Mouse (Mus musculus) megakaryocyte, embryonic 14.5 days (primary cell): Measurements from ENCODE around the gene Tubb2a. TPM values are rescaled to one million over a fixed set of nuclear protein-coding genes. Genes with fewer than 3 reads are reported as not detected.
A peak's percentile ranks its signal among the peaks of the same experiment; 100 is the strongest.
"Not testable (repeated sequence)": the region's sequence is repeated elsewhere in the genome, so short reads cannot be mapped to it uniquely, and the experiment has no call there.

Experiments
- H3K27me3 ChIP-seq: replicated peaks from 2 replicates; pipeline ENCODE3; 2012; ENCODE audit warnings: inconsistent platforms
- H3K36me3 ChIP-seq: replicated peaks from 2 replicates; pipeline ENCODE3; 2012; ENCODE audit warnings: low read length, inconsistent platforms, mixed read lengths
- H3K4me1 ChIP-seq: 2 replicates; pipeline ENCODE4 v1.6.1; 2012; ENCODE audit warnings: inconsistent platforms
- H3K4me3 ChIP-seq: replicated peaks from 2 replicates; pipeline ENCODE3; 2012; ENCODE audit warnings: moderate library complexity, mild to moderate bottlenecking, inconsistent platforms
- H3K9me3 ChIP-seq: 2 replicates; pipeline ENCODE4 v1.6.1; 2012; ENCODE audit warnings: inconsistent platforms
- FLI1 ChIP-seq: IDR thresholded peaks from 2 replicates; pipeline ENCODE4 v1.6.1; 2012; ENCODE audit warnings: low read length, inconsistent platforms, mixed read lengths
- GATA1 ChIP-seq: IDR thresholded peaks from 3 replicates; pipeline ENCODE4 v1.6.1; 2012; ENCODE audit warnings: mixed read lengths, low read length, inconsistent platforms, borderline replicate concordance
- polyA plus RNA-seq: library from polyadenylated mRNA; stranded (reverse); fragments of >175 nt; gene quantifications from 2 replicates; pipeline ENCODE4 v1.2.3, GENCODE M21; 2012; ENCODE audit warnings: low replicate concordance; ENCODE audit not compliant: insufficient read depth

Gene Tubb2a
- polyA plus RNA-seq, 1 experiment = 95.9 TPM

GRCm38 (mm10) chr13:34096455-34096854 lies 18.6 kb upstream of the Tubb2a start:
- H3K4me3 ChIP-seq = no peak overlapping the region
- H3K36me3 ChIP-seq = no peaks in the 10 kb centered on the region
- H3K4me1 ChIP-seq = peaks cover 31% of the 10 kb centered on the region
- H3K9me3 ChIP-seq = peaks cover 7% of the 10 kb centered on the region
- no peaks in the 10 kb centered on the region for H3K27me3 ChIP-seq
- TF ChIP-seq GATA1 (no peak), FLI1 (no peak)

GRCm38 (mm10) chr13:34095542-34096435 lies 18.0 kb upstream of the Tubb2a start:
- H3K9me3 ChIP-seq = peaks cover 7% of the 10 kb centered on the region
- peak overlapping the region; percentile 42 for H3K4me3 ChIP-seq
- H3K36me3 ChIP-seq = no peaks in the 10 kb centered on the region
- no peaks in the 10 kb centered on the region for H3K27me3 ChIP-seq
- peaks cover 25% of the 10 kb centered on the region for H3K4me1 ChIP-seq
- TF ChIP-seq GATA1 (no peak), FLI1 (no peak)

GRCm38 (mm10) chr13:34089358-34089757 lies 11.6 kb upstream of the Tubb2a start:
- TF ChIP-seq FLI1 (no peak), GATA1 (no peak)
- Histone ChIP-seq H3K27me3 (no peaks in the 10 kb centered on the region), H3K36me3 (no peaks in the 10 kb centered on the region), H3K4me3 (no peak overlapping the region), H3K4me1 (peaks cover 46% of the 10 kb centered on the region), H3K9me3 (no peaks in the 10 kb centered on the region)

- TF ChIP-seq FLI1 = no peak
- no peak for TF ChIP-seq GATA1
- H3K4me3 ChIP-seq = peak overlapping the region; percentile 50
- no peaks in the 10 kb centered on the region for H3K9me3 ChIP-seq
- H3K4me1 ChIP-seq = peaks cover 48% of the 10 kb centered on the region
- no peaks in the 10 kb centered on the region for H3K27me3 ChIP-seq
- H3K36me3 ChIP-seq = no peaks in the 10 kb centered on the region
Observed at GRCm38 (mm10) chr13:34088871-34089288, 11.1 kb upstream of the Tubb2a start.

- Histone ChIP-seq H3K4me3 (peak overlapping the region; percentile 46), H3K4me1 (peaks cover 50% of the 10 kb centered on the region)
- not testable (repeated sequence) for H3K27me3 ChIP-seq, H3K9me3 ChIP-seq, H3K36me3 ChIP-seq
Observed at GRCm38 (mm10) chr13:34088201-34088649, 10.4 kb upstream of the Tubb2a start.

GRCm38 (mm10) chr13:34087052-34087812 lies 9.4 kb upstream of the Tubb2a start:
- H3K36me3 ChIP-seq = no peaks in the 10 kb centered on the region
- H3K4me1 ChIP-seq = peaks cover 50% of the 10 kb centered on the region
- no peak overlapping the region for H3K4me3 ChIP-seq
- no peaks in the 10 kb centered on the region for H3K9me3 ChIP-seq
- TF ChIP-seq GATA1 (no peak), FLI1 (no peak)
- H3K27me3 ChIP-seq = no peaks in the 10 kb centered on the region

- Histone ChIP-seq H3K4me3 (no peak overlapping the region), H3K36me3 (no peaks in the 10 kb centered on the region), H3K9me3 (no peaks in the 10 kb centered on the region), H3K27me3 (no peaks in the 10 kb centered on the region), H3K4me1 (peaks cover 36% of the 10 kb centered on the region)
- TF ChIP-seq FLI1 = no peak
- TF ChIP-seq GATA1 = no peak
Observed at GRCm38 (mm10) chr13:34084026-34084750, 6.4 kb upstream of the Tubb2a start.

- Histone ChIP-seq H3K4me3 (no peak overlapping the region), H3K27me3 (no peaks in the 10 kb centered on the region), H3K9me3 (no peaks in the 10 kb centered on the region), H3K36me3 (peaks cover under 1% of the 10 kb centered on the region), H3K4me1 (peaks cover 34% of the 10 kb centered on the region)
- TF ChIP-seq GATA1 (no peak), FLI1 (no peak)
Observed at GRCm38 (mm10) chr13:34081926-34082325, 4.1 kb upstream of the Tubb2a start.

- no peak for TF ChIP-seq FLI1
- TF ChIP-seq GATA1 = no peak
- H3K4me1 ChIP-seq = peaks cover 46% of the 10 kb centered on the region
- peaks cover 20% of the 10 kb centered on the region for H3K36me3 ChIP-seq
- no peaks in the 10 kb centered on the region for H3K9me3 ChIP-seq
- no peaks in the 10 kb centered on the region for H3K27me3 ChIP-seq
- peak overlapping the region; percentile 43 for H3K4me3 ChIP-seq
Observed at GRCm38 (mm10) chr13:34079801-34080200, 2.0 kb upstream of the Tubb2a start.
